Mouse (Mus musculus): ENCODE measurements at regions not wholly inside any gene's neighbourhood (a gene's known extent, or its start where the extent isn't known, plus 50 kb on each side); places are given as distances from the start of the nearest gene placed in this dataset.

DNA sequence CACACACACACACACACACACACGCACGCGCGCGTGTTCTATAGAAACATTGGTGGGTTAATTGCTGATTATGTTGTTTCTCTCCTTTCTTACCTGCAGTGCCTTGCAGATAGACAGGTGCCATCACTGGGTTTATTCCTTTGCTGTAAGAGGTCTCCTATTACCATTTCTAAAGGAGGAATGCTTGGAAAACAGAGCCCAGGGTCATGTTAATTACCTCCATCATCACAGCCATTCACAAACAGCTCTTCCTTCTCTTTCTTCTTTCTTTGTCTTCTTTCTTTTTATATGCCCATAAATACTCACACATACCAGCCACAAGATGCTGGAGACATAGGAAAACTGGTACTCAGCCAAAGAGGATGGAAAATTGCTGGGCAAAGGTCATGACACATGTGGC is 155.0 kb downstream of the 1700009N14Rik start:
- TF ChIP-seq CTCF (IDR thresholded peaks at IDR 0.05; ENCODE audit: low read depth), result no peak
- no peak for TF ChIP-seq EP300 (IDR thresholded peaks at IDR 0.05; ENCODE audit: low read depth)
